In the genomic region with DNA sequence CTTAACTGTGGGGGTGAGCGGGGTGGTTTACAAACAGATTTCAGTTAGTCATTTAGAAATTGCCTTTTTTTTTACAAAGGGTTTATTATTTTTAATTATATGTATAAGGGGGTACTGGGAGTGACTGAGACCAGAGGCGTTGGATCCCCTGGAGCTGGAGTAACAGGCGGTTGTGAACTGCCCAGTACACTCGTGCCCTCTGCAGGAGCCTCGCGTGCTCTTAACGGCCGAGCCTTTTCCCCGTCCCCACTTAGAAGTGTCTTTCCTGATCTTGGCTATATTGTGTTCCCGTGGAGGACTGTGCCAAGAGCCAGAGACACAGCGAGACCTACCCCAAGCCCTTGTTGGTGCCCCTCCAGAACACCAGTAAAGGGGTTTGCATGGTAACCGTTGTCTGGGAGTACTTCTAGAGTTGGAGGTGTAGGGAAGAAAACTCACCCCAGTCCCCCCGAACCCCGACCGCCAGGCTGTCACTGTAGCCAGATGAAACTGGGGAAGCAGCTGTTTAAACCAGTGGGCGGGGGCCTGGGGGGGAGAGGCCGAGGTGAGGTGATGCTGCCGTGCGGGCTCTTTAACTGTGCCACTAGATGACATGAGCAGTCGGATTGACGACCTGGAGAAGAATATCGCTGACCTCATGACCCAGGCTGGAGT, we compare ENCODE assay signal across 8 mouse cellular contexts. TPM values are rescaled to one million over a fixed set of nuclear protein-coding genes. Genes with fewer than 3 reads are reported as not detected.
DNase-seq lines count a peak whose midpoint lies in the region; ATAC-seq and TF ChIP-seq lines count a peak whose summit lies in the region.

No protein-coding gene starts in this region.

- TF ChIP-seq POLR2A in embryonic fibroblast, embryonic 13.5 days (IDR thresholded peaks at IDR 0.05; ENCODE audit: low read depth, low read length), result no peak

- H3K4me2 ChIP-seq in heart, embryonic 15.5 days, result peak overlapping the region; percentile 72
- peak overlapping the region; percentile 63 for H3K4me2 ChIP-seq in neural tube, embryonic 13.5 days

- peak overlapping the region; percentile 51; the same call in 1 of the 2 replicates for H3K27ac ChIP-seq in heart, embryonic 15.5 days
- no peak overlapping the region for H3K27ac ChIP-seq in embryonic fibroblast, embryonic 13.5 days (ENCODE audit: insufficient read depth, low read length)
- H3K27ac ChIP-seq in neural tube, embryonic 13.5 days (replicated peaks), result 0 out of 2 replicates have a peak overlapping the region, but pooled peaks have one; percentile 57

- peaks cover 7% of the 10 kb centered on the region for H3K4me1 ChIP-seq in heart, embryonic 15.5 days (replicated peaks)
- H3K4me1 ChIP-seq in G1E (ENCODE audit: insufficient read depth, low read depth, low read length), result peaks cover 29% of the 10 kb centered on the region
- H3K4me1 ChIP-seq in embryonic fibroblast, embryonic 13.5 days (ENCODE audit: control insufficient read depth, insufficient read depth, low read length), result no peaks in the 10 kb centered on the region
- peaks cover 12% of the 10 kb centered on the region for H3K4me1 ChIP-seq in neural tube, embryonic 13.5 days (replicated peaks)

- no peaks in the 10 kb centered on the region for H3K9me3 ChIP-seq in heart, embryonic 15.5 days (replicated peaks)
- H3K9me3 ChIP-seq in G1E (replicated peaks), result no peaks in the 10 kb centered on the region
- H3K9me3 ChIP-seq in neural tube, embryonic 13.5 days, result no peaks in the 10 kb centered on the region

- H3K9ac ChIP-seq in heart, embryonic 15.5 days, result peak overlapping the region; percentile 96
- peak overlapping the region; percentile 91 for H3K9ac ChIP-seq in neural tube, embryonic 13.5 days

- no peak for TF ChIP-seq CTCF in G1E (IDR thresholded peaks at IDR 0.05; ENCODE audit: low read depth, low read length)
- TF ChIP-seq CTCF in embryonic fibroblast, embryonic 13.5 days (IDR thresholded peaks at IDR 0.05; ENCODE audit: borderline replicate concordance, insufficient read depth, low read length), result no peak

- DNase-seq in heart, adult 18-20 months, result no peak
- DNase-seq in G1E (ENCODE audit: low spot score), result peak; percentile 43
- peak; percentile 22 for DNase-seq in kidney, postnatal 10 days
- no peak for DNase-seq in left cerebral cortex, adult 18-20 months (ENCODE audit: low spot score in 2 of 2)
- no peak for DNase-seq in adrenal gland, adult 18-20 months (ENCODE audit: low spot score in 2 of 2)

- WGBS in heart, embryonic 15.5 days, result 44% methylated on average over 22 of the region's 22 CpGs
- 62% methylated on average over 22 of the region's 22 CpGs for WGBS in neural tube, embryonic 13.5 days

- no peak for ATAC-seq in heart, embryonic 15.5 days (replicated peaks; ENCODE audit: insufficient number of reproducible peaks, insufficient read depth, low FRiP score, low read depth)
- ATAC-seq in G1E (ENCODE audit: extremely low read depth, insufficient number of reproducible peaks, low FRiP score, poor library complexity, severe bottlenecking), result peak; percentile 31; the same call in 1 of the 2 replicates
- ATAC-seq in neural tube, embryonic 13.5 days (ENCODE audit: low read depth), result no peak

- H3K36me3 ChIP-seq in heart, embryonic 15.5 days, result peaks cover 35% of the 10 kb centered on the region
- H3K36me3 ChIP-seq in G1E (replicated peaks), result peaks cover 41% of the 10 kb centered on the region
- peaks cover 42% of the 10 kb centered on the region for H3K36me3 ChIP-seq in neural tube, embryonic 13.5 days

- no peaks in the 10 kb centered on the region for H3K27me3 ChIP-seq in heart, embryonic 15.5 days
- H3K27me3 ChIP-seq in G1E (ENCODE audit: insufficient read depth, low read length), result no peaks in the 10 kb centered on the region
- peaks cover 6% of the 10 kb centered on the region for H3K27me3 ChIP-seq in neural tube, embryonic 13.5 days

- H3K4me3 ChIP-seq in heart, embryonic 15.5 days, result peak overlapping the region; percentile 89
- peak overlapping the region; percentile 99 for H3K4me3 ChIP-seq in G1E (ENCODE audit: low read depth, low read length)
- H3K4me3 ChIP-seq in embryonic fibroblast, embryonic 13.5 days (ENCODE audit: insufficient read depth, low read length), result peak overlapping the region; percentile 91
- H3K4me3 ChIP-seq in neural tube, embryonic 13.5 days, result peak overlapping the region; percentile 74

RNA-seq across cellular contexts. Expression of gene Hsbp1, which starts 0.9 kb away (rescaled TPM):
- polyA plus RNA-seq in heart, embryonic 15.5 days (2015; fragmentation: Nextera tagmentation; extraction: Ambion mirVana), result 286 and 306 TPM in 2 replicates
- total RNA-seq in heart, adult 18-20 months (2021), result 100 to 1,000 TPM; 138 to 149 TPM
- 191 and 220 TPM in 2 replicates for total RNA-seq in G1E (2014; fragmentation: Nextera tagmentation)
- 92.1 and 104 TPM in 2 replicates for total RNA-seq in G1E (2017)
- 50.6 and 60.5 TPM in 2 replicates for polyA plus RNA-seq in G1E (2012)
- polyA plus RNA-seq in embryonic fibroblast, embryonic 13.5 days (2011; ENCODE audit: insufficient read length, low read depth, missing spikeins), result 224 and 236 TPM in 2 replicates
- 613 and 636 TPM in 2 replicates for polyA plus RNA-seq in neural tube, embryonic 13.5 days (2015; fragmentation: Nextera tagmentation; extraction: Ambion mirVana)
- total RNA-seq in left cerebral cortex, adult 18-20 months (2021), result 100 to 1,000 TPM; 325 TPM
- total RNA-seq in adrenal gland, adult 18-20 months (2021), result 100 to 1,000 TPM; 189 to 201 TPM

RNA-seq across cellular contexts. Expression of gene Mlycd, which starts 49.5 kb away (rescaled TPM):
- 19.1 and 21.1 TPM in 2 replicates for polyA plus RNA-seq in heart, embryonic 15.5 days (2015; fragmentation: Nextera tagmentation; extraction: Ambion mirVana)
- total RNA-seq in heart, adult 18-20 months (2021), result 100 to 1,000 TPM; 117 to 120 TPM
- total RNA-seq in G1E (2014; fragmentation: Nextera tagmentation), result 4.1 and 7.7 TPM in 2 replicates
- 10.5 and 14.8 TPM in 2 replicates for total RNA-seq in G1E (2017)
- polyA plus RNA-seq in G1E (2012), result 16.7 and 20.1 TPM in 2 replicates
- polyA plus RNA-seq in embryonic fibroblast, embryonic 13.5 days (2011; ENCODE audit: insufficient read length, low read depth, missing spikeins), result 5.6 and 7.1 TPM in 2 replicates
- polyA plus RNA-seq in neural tube, embryonic 13.5 days (2015; fragmentation: Nextera tagmentation; extraction: Ambion mirVana), result 11.0 and 15.6 TPM in 2 replicates
- 10 to 100 TPM; 27.1 to 28.1 TPM for total RNA-seq in left cerebral cortex, adult 18-20 months (2021)
- 10 to 100 TPM; 51.7 to 57.8 TPM for total RNA-seq in adrenal gland, adult 18-20 months (2021)

Comparison
In these comparisons a context has a peak if more than half of its experiments do, and no peak if none do; other contexts are left out.
1. DNase-seq: peak in G1E (single experiment) and kidney, postnatal 10 days (single experiment); none in heart, adult 18-20 months (0 of 2), left cerebral cortex, adult 18-20 months (0 of 2) and adrenal gland, adult 18-20 months (0 of 2).
2. Peak in every context shown above with its lines, with median percentiles within 50 percentile points of each other: H3K4me3 ChIP-seq.